Mouse (Mus musculus) thymus, adult 2 months (tissue): ENCODE results near the gene Ism2.

ENCODE experiments used
- CTCF ChIP-seq: fragments of 200-500 bp; IDR thresholded peaks from 2 replicates; pipeline ENCODE4 v1.5.1; 2012; ENCODE audit warnings: mild to moderate bottlenecking, control low read depth, low read length, moderate library complexity, borderline replicate concordance; ENCODE audit not compliant: control insufficient read depth, poor library complexity, insufficient read depth; ENCODE audit errors: extremely low read depth
- POLR2A ChIP-seq: fragments of 200-500 bp; IDR thresholded peaks from 2 replicates; pipeline ENCODE4 v1.6.1; 2012; ENCODE audit warnings: mild to moderate bottlenecking, low read length, control low read depth, moderate library complexity; ENCODE audit not compliant: control insufficient read depth, poor library complexity, insufficient read depth; ENCODE audit errors: extremely low read depth

DNA sequence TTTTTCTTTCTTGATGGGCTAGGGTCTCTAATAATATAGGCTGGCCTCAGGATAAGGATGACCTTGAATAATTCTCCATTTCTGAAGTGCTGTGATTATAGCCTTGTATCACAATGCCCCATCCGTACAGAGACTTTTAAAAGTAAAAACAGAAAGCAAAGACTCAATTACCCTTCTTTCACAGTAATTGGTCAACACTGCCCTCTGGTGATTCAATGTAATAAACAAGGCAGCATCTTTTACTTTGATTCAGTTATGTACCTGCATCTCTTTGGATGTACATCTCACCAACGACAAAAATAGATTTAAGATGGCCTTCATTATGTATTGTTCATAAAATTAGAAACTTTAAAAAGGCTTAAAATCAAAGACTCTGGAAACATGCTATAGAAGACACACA lies 35.4 kb upstream of the Ism2 start:
- no peak for TF ChIP-seq CTCF
- TF ChIP-seq POLR2A = no peak
